Mouse (Mus musculus): Measurements from ENCODE around the gene Sycn. TPM values are rescaled to one million over a fixed set of nuclear protein-coding genes. Genes with fewer than 3 reads are reported as not detected.

Gene Sycn
- polyA plus RNA-seq (2012; rRNA removed; ENCODE audit: low replicate concordance) = 0.76 and 0.83 TPM in 2 replicates

DNA sequence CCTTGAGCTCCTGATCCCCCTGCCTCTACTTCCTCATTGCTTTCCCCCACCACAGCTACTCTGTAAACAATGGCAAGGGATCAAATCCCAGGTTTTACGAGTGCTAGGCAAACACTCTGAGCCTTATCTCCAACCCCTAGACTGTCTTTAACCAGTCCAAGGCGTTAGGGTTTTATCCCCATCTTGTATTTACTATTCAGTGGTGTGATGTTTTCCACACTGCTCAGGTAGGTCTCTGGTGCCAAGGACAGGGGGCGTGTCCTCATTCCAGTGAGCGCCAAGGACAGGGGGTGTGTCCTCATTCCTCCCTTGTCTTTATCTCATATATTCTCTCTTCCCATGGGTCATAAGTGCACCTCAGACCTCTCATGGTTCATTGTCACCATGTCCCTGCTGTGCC lies at the start of gene Sycn:
Gene Sycn, plus strand, starts transcription at position 360 of the 400 bp plus-strand sequence.

GRCm38 (mm10) chr7:28510405-28510974 lies 30.2 kb upstream of the Sycn start, which contains the start of gene Ifnl2:
Gene Ifnl2 (minus strand): TSS chr7:28510455.

DNA sequence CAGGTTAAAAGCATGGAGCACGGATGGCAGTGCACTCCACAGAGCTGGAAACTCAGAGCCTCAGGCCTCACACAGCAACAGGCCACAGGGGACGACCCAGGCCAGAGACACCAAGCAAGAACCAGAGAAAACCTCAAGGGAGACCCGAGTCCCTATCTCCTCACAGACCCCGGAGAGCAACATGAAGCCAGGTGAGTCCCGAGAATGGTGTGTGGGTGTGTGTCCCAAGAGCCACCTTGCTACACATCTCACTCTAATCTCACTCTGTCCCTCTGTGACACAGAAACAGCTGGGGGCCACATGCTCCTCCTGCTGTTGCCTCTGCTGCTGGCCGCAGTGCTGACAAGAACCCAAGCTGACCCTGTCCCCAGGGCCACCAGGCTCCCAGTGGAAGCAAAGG lies 18.1 kb upstream of the Sycn start, which contains the start of gene Ifnl3:
Gene Ifnl3, plus strand, starts transcription at position 301 of the 400 bp plus-strand sequence.

GRCm38 (mm10) chr7:28547154-28547553 lies 6.5 kb downstream of the Sycn start, which contains the start of gene Nccrp1:
Gene Nccrp1 (minus strand): TSS chr7:28547254.

Other genes starting within 250 kb of the Sycn start
- 0.14 and 0.33 TPM in 2 replicates for gene Selenov, start 249.7 kb upstream of the Sycn start, polyA plus RNA-seq (2012; rRNA removed; ENCODE audit: low replicate concordance)
- gene Dll3, start 238.6 kb upstream of the Sycn start, polyA plus RNA-seq (2012; rRNA removed; ENCODE audit: low replicate concordance) = 0.04 and 0.36 TPM in 2 replicates
- 112 and 113 TPM in 2 replicates for gene Timm50, start 228.8 kb upstream of the Sycn start, polyA plus RNA-seq (2012; rRNA removed; ENCODE audit: low replicate concordance)
- gene Supt5, start 202.1 kb upstream of the Sycn start, polyA plus RNA-seq (2012; rRNA removed; ENCODE audit: low replicate concordance) = 92.2 and 125 TPM in 2 replicates
- 520 and 1,161 TPM in 2 replicates for gene Rps16, start 190.2 kb upstream of the Sycn start, polyA plus RNA-seq (2012; rRNA removed; ENCODE audit: low replicate concordance)
- gene Plekhg2, start 168.3 kb upstream of the Sycn start, polyA plus RNA-seq (2012; rRNA removed; ENCODE audit: low replicate concordance) = 27.6 and 51.9 TPM in 2 replicates
- 35.4 and 86.7 TPM in 2 replicates for gene Zfp36, start 160.6 kb upstream of the Sycn start, polyA plus RNA-seq (2012; rRNA removed; ENCODE audit: low replicate concordance)
- gene Med29, start 148.2 kb upstream of the Sycn start, polyA plus RNA-seq (2012; rRNA removed; ENCODE audit: low replicate concordance) = 55.0 and 56.9 TPM in 2 replicates
- 75.4 and 88.0 TPM in 2 replicates for gene Paf1, start 147.9 kb upstream of the Sycn start, polyA plus RNA-seq (2012; rRNA removed; ENCODE audit: low replicate concordance)
- gene Gmfg, start 103.4 kb upstream of the Sycn start, polyA plus RNA-seq (2012; rRNA removed; ENCODE audit: low replicate concordance) = 9.9 and 15.1 TPM in 2 replicates
- gene Lrfn1, start 88.9 kb upstream of the Sycn start, polyA plus RNA-seq (2012; rRNA removed; ENCODE audit: low replicate concordance) = 3.1 and 12.7 TPM in 2 replicates
- gene Ifnl2, start 30.4 kb upstream of the Sycn start, polyA plus RNA-seq (2012; rRNA removed; ENCODE audit: low replicate concordance) = not detected in 2 replicates
- not detected in 2 replicates for gene Ifnl3, start 18.0 kb upstream of the Sycn start, polyA plus RNA-seq (2012; rRNA removed; ENCODE audit: low replicate concordance)
- 0.11 TPM in 1 of 2 replicates, not detected in the other for gene Nccrp1, start 6.4 kb downstream of the Sycn start, polyA plus RNA-seq (2012; rRNA removed; ENCODE audit: low replicate concordance)
- 79.8 and 99.2 TPM in 2 replicates for gene Samd4b, start 57.3 kb downstream of the Sycn start, polyA plus RNA-seq (2012; rRNA removed; ENCODE audit: low replicate concordance)
- gene Pak4, start 57.3 kb downstream of the Sycn start, polyA plus RNA-seq (2012; rRNA removed; ENCODE audit: low replicate concordance) = 13.7 and 30.0 TPM in 2 replicates
- gene Acp7, start 90.4 kb downstream of the Sycn start, polyA plus RNA-seq (2012; rRNA removed; ENCODE audit: low replicate concordance) = not detected in 2 replicates
- 7.1 and 21.8 TPM in 2 replicates for gene Fbxo27, start 152.0 kb downstream of the Sycn start, polyA plus RNA-seq (2012; rRNA removed; ENCODE audit: low replicate concordance)
- gene Fbxo17, start 175.9 kb downstream of the Sycn start, polyA plus RNA-seq (2012; rRNA removed; ENCODE audit: low replicate concordance) = 1.8 and 6.7 TPM in 2 replicates
- 65.5 and 68.1 TPM in 2 replicates for gene Mrps12, start 200.9 kb downstream of the Sycn start, polyA plus RNA-seq (2012; rRNA removed; ENCODE audit: low replicate concordance)
- 17.2 and 24.2 TPM in 2 replicates for gene Sars2, start 201.1 kb downstream of the Sycn start, polyA plus RNA-seq (2012; rRNA removed; ENCODE audit: low replicate concordance)
- gene Ccer2, start 215.3 kb downstream of the Sycn start, polyA plus RNA-seq (2012; rRNA removed; ENCODE audit: low replicate concordance) = not detected in 2 replicates
- gene Sirt2, start 225.8 kb downstream of the Sycn start, polyA plus RNA-seq (2012; rRNA removed; ENCODE audit: low replicate concordance) = 116 and 128 TPM in 2 replicates
- gene Nfkbib, start 226.6 kb downstream of the Sycn start, polyA plus RNA-seq (2012; rRNA removed; ENCODE audit: low replicate concordance) = 31.7 and 33.5 TPM in 2 replicates
- 5.6 and 8.0 TPM in 2 replicates for gene Rinl, start 248.1 kb downstream of the Sycn start, polyA plus RNA-seq (2012; rRNA removed; ENCODE audit: low replicate concordance)

Data from subcutaneous adipose tissue, adult 2 months (tissue).